Mouse (Mus musculus) splenic B cell, adult 2 months (primary cell): Measurements from ENCODE around the gene Usp19.

Source experiments
- DNase-seq: peaks from one replicate; pipeline ENCODE4 v3.0.0-alpha.2; 2011; ENCODE audit warnings: low read depth, low spot score
- H3K27me3 ChIP-seq: 2 replicates; pipeline ENCODE4 v1.6.1; 2012; ENCODE audit warnings: mild to moderate bottlenecking, low read length, moderate library complexity, mixed read lengths; ENCODE audit not compliant: control insufficient read depth, poor library complexity, insufficient read depth, severe bottlenecking
- H3K36me3 ChIP-seq: 2 replicates; pipeline ENCODE4 v1.6.1; 2012; ENCODE audit warnings: mild to moderate bottlenecking, low read length, moderate library complexity, mixed read lengths; ENCODE audit not compliant: control insufficient read depth, poor library complexity, insufficient read depth, severe bottlenecking

The Usp19 gene

GRCm38 (mm10) chr9:108483051-108483790 lies 7.2 kb upstream of the Usp19 start:
- Histone ChIP-seq H3K27me3 (no peaks in the 10 kb centered on the region), H3K36me3 (no peaks in the 10 kb centered on the region)
- DNase-seq = no peak

DNA sequence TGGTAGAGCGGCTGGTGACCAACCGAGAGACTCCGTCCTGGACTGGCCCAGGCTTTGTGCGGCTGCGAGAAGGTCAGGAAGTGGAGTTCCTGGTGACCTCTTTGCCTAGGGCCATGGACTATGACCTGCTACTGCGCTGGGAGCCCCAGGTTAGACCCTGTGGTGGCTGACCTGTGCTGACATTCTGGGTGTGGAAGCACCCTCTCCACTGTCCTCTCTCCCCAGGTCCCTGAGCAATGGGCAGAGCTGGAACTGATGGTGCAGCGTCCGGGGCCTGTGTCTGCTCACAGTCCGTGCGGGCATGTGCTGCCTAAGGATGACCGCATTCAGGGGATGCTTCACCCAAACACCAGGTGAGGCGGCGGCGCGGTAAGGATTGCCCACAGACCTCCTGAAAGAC lies 6.4 kb upstream of the Usp19 start:
- no peaks in the 10 kb centered on the region for H3K36me3 ChIP-seq
- no peak for DNase-seq
- no peaks in the 10 kb centered on the region for H3K27me3 ChIP-seq

DNA sequence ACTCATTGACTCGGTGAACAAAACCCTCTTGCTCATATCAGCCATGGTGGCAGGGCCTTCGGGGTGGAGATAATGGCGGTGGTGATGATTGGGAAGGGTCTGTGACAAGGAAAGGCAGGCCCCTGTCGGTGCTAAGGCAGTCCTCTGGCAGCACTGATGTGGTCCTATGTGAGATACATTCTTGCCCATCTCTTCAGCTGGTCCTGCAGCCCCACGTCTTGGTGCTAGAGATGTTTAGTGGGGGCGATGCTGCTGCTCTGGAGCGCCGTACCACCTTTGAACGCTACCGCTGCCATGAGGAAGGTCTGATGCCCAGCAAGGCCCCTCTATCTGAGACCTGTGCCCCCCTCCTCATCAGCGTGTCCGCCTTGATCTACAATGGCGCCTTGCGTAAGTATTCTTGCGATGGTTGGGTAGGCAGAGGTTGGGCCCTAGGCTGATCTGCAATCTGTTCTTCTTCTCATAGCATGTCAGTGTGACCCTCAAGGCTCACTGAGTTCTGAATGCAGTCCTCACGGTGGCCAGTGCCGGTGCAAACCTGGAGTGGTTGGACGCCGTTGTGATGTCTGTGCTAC lies 5.0 kb upstream of the Usp19 start:
- H3K27me3 ChIP-seq = no peaks in the 10 kb centered on the region
- DNase-seq = no peak
- H3K36me3 ChIP-seq = no peaks in the 10 kb centered on the region

- Histone ChIP-seq H3K27me3 (no peaks in the 10 kb centered on the region), H3K36me3 (no peaks in the 10 kb centered on the region)
- no peak for DNase-seq
Observed at GRCm38 (mm10) chr9:108486973-108487530, 3.4 kb upstream of the Usp19 start.

- no peaks in the 10 kb centered on the region for H3K27me3 ChIP-seq
Observed at GRCm38 (mm10) chr9:108488403-108488802, 2.0 kb upstream of the Usp19 start.

DNA sequence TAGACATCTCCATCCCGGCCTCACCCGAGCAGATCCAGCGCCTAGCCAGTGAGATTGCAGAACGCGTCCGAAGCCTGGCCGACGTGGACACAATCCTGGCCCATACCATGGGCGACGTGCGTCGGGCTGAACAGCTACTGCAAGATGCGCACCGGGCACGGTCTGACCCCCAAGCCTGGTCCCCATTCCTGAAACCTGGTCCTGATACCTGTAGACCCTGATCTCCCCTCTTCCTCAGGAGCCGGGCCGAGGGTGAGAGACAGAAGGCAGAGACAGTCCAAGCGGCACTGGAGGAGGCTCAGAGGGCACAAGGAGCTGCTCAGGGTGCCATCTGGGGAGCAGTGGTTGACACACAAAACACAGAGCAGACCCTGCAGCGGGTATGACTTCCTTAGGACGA lies 1.2 kb upstream of the Usp19 start:
- DNase-seq = no peak
- H3K36me3 ChIP-seq = peaks cover 10% of the 10 kb centered on the region
- H3K27me3 ChIP-seq = no peaks in the 10 kb centered on the region

More at GRCm38 (mm10) chr9:108488403-108488802, 2.0 kb upstream of the Usp19 start:
- no peak for DNase-seq
- H3K36me3 ChIP-seq = peaks cover 3% of the 10 kb centered on the region

- Histone ChIP-seq H3K36me3 (peaks cover 13% of the 10 kb centered on the region), H3K27me3 (no peaks in the 10 kb centered on the region)
- DNase-seq = no peak
Observed at GRCm38 (mm10) chr9:108489702-108490558, 472 bp upstream of the Usp19 start.

- Histone ChIP-seq H3K27me3 (no peaks in the 10 kb centered on the region), H3K36me3 (peaks cover 14% of the 10 kb centered on the region)
- DNase-seq = no peak
Observed at GRCm38 (mm10) chr9:108491286-108491580, 831 bp downstream of the Usp19 start.

DNA sequence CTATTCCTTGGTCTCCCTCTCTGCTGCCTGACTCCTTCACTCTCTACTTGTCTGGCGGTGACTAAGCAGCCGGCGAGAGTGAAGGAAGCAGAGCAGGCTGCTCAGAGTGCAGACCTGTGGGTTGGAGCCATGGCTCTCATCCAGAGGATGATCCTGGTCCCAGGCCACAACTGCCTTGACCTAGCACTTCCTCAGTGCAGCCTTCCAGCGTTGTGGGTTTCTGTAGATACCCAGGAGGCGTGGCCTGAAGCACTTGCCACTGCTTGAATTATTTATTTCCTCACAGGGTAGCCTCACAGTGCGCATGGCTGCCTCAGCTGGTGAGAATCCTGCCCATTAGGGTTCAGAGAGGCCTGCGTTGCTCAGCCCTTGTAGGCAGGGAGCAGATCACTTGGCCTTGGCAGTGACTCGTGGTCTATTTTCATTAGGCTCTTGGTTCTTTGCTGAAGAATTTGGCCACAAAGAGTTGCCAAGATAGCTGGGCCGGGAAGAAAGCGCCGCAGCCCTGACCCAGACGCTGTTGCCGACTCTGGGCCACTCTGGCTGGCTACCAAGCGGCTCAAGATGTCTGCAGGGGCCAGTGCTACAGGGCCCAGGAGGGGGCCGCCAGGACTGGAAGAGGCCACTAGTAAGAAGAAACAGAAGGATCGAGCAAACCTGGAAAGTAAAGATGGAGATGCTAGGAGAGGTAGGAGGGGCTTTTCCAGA lies 1.8 kb downstream of the Usp19 start:
- DNase-seq = peak; percentile 18
- peaks cover 16% of the 10 kb centered on the region for H3K36me3 ChIP-seq
- no peaks in the 10 kb centered on the region for H3K27me3 ChIP-seq

GRCm38 (mm10) chr9:108493246-108493645 lies 2.8 kb downstream of the Usp19 start:
- H3K27me3 ChIP-seq = no peaks in the 10 kb centered on the region
- peaks cover 19% of the 10 kb centered on the region for H3K36me3 ChIP-seq
- no peak for DNase-seq

DNA sequence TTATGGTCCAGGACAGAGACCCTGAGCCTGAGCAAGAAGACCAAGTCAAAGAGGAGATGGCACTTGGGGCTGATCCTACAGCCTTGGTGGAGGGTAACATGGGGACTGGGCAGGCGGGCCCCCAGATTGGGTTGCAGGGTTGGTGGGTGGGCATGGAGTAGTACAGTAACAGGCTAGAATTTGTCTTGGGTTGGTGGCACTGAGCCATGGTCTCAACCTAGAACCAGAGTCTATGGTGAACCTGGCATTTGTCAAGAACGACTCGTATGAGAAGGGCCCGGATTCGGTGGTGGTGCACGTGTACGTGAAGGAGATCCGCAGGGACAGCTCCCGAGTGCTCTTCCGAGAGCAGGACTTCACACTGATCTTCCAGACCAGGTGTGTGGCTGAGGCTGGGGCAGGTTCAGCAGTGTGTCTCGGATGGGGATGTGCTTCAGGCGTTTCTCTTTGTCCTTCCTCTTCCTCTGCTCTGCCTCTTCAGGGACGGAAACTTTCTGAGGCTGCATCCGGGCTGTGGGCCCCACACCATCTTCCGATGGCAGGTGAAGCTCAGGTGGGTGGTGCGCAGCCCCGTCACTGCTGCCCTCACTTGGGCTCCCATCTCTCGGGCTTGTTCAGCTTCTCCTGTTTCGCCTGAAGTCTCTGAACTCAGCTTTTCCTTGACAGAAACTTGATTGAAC lies 3.9 kb downstream of the Usp19 start:
- no peak for DNase-seq
- peaks cover 23% of the 10 kb centered on the region for H3K36me3 ChIP-seq
- no peaks in the 10 kb centered on the region for H3K27me3 ChIP-seq

DNA sequence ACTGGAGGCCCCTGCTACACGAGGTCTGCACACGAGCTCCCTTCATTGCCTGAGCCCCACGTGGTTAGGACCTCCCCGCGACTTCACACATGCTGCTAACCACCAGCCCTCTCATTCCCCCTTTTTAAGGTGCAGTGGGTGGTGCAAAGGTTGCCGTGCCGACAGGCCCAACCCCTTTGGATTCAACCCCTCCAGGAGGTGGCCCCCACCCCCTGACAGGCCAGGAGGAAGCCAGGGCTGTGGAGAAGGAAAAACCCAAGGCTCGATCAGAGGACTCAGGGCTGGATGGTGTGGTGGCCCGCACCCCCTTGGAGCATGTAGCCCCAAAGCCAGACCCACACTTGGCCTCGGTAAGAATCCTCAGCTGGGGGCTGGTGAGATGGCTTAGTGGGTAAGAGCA lies 4.5 kb downstream of the Usp19 start:
- no peak for DNase-seq
- Histone ChIP-seq H3K27me3 (no peaks in the 10 kb centered on the region), H3K36me3 (peaks cover 24% of the 10 kb centered on the region)

GRCm38 (mm10) chr9:108499231-108499630 lies 8.8 kb downstream of the Usp19 start:
- Histone ChIP-seq H3K36me3 (peaks cover 24% of the 10 kb centered on the region), H3K27me3 (no peaks in the 10 kb centered on the region)
- DNase-seq = no peak

GRCm38 (mm10) chr9:108499943-108500342 lies 9.5 kb downstream of the Usp19 start:
- H3K27me3 ChIP-seq = no peaks in the 10 kb centered on the region
- H3K36me3 ChIP-seq = peaks cover 21% of the 10 kb centered on the region
- DNase-seq = no peak
